Mouse (Mus musculus) MEL (cell line): Measurements from ENCODE around the gene 6030452D12Rik. TPM values are rescaled to one million over a fixed set of nuclear protein-coding genes. Genes with fewer than 3 reads are reported as not detected.

Experiments used
- DNase-seq: peaks from one replicate; pipeline ENCODE4 v3.0.0; 2011; ENCODE audit warnings: low read depth, low spot score
- H3K27ac ChIP-seq: 2 replicates; pipeline ENCODE4 v1.5.1; 2012; ENCODE audit warnings: low read depth, mild to moderate bottlenecking, control low read depth, low read length, moderate library complexity; ENCODE audit not compliant: control insufficient read depth
- H3K27me3 ChIP-seq, 2 experiments: fragments of 150-350 bp in 1 of 2; sonication (generic) in 1 of 2; 2 replicates each; pipeline ENCODE4 v1.6.1; 2012; ENCODE audit warnings: low read length in 2 of 2, mild to moderate bottlenecking in 2 of 2, improper control_type of control experiment in 1 of 2, moderate library complexity in 1 of 2; ENCODE audit not compliant: insufficient read depth in 2 of 2, control insufficient read depth in 1 of 2
- H3K36me3 ChIP-seq, 2 experiments: 2 replicates each; pipeline ENCODE4 v1.6.1; 2012 to 2014; ENCODE audit warnings: low read length in 2 of 2, improper control_type of control experiment in 1 of 2, inconsistent platforms in 1 of 2, mild to moderate bottlenecking in 1 of 2; ENCODE audit not compliant: insufficient read depth in 2 of 2, control insufficient read depth in 1 of 2
- H3K4me1 ChIP-seq, 2 experiments: fragments of 150-350 bp in 1 of 2; sonication (generic) in 1 of 2; 2 replicates each; pipeline ENCODE4 v1.6.1; 2012; ENCODE audit warnings: low read length in 2 of 2, improper control_type of control experiment in 1 of 2, mild to moderate bottlenecking in 1 of 2; ENCODE audit not compliant: insufficient read depth in 2 of 2, control insufficient read depth in 1 of 2
- H3K4me3 ChIP-seq, 2 experiments: fragments of 150-350 bp in 1 of 2; sonication (generic) in 1 of 2; 2 replicates each; pipeline ENCODE4 v1.5.1; 2012; ENCODE audit warnings: low read depth in 2 of 2, low read length in 2 of 2, mild to moderate bottlenecking in 2 of 2, moderate library complexity in 2 of 2, control low read depth in 1 of 2, improper control_type of control experiment in 1 of 2; ENCODE audit not compliant: control insufficient read depth in 1 of 2, insufficient read depth in 1 of 2
- H3K79me2 ChIP-seq: 2 replicates; pipeline ENCODE4 v1.6.1; 2012; ENCODE audit warnings: mild to moderate bottlenecking, low read length, moderate library complexity; ENCODE audit not compliant: control insufficient read depth, poor library complexity, insufficient read depth
- H3K9ac ChIP-seq: 2 replicates; pipeline ENCODE4 v1.6.1; 2012; ENCODE audit warnings: low read depth, mild to moderate bottlenecking, control low read depth, low read length, moderate library complexity; ENCODE audit not compliant: control insufficient read depth, poor library complexity, severe bottlenecking
- H3K9me3 ChIP-seq: fragments of 150-350 bp; sonication (generic); replicated peaks from 2 replicates; pipeline ENCODE4 v1.6.1; 2012; ENCODE audit warnings: mild to moderate bottlenecking, low read length, improper control_type of control experiment, moderate library complexity; ENCODE audit not compliant: insufficient read depth
- CHD1 ChIP-seq: IDR thresholded peaks from 2 replicates; pipeline ENCODE4 v1.6.1; 2012; ENCODE audit warnings: low read depth, mild to moderate bottlenecking, inconsistent platforms, low read length, improper control_type of control experiment
- CTCF ChIP-seq, 3 experiments: IDR thresholded peaks in 2 of 3; conservative IDR thresholded peaks in 1 of 3; 2 replicates each; pipeline ENCODE4 v1.5.1; 2011 to 2012; ENCODE audit warnings: low read length in 3 of 3, low read depth in 2 of 3, mild to moderate bottlenecking in 2 of 3, improper control_type of control experiment in 1 of 3, inconsistent platforms in 1 of 3, mixed read lengths in 1 of 3, moderate library complexity in 1 of 3; ENCODE audit not compliant: control insufficient read depth in 1 of 3, insufficient read depth in 1 of 3, poor library complexity in 1 of 3, severe bottlenecking in 1 of 3
- E2F4 ChIP-seq: IDR thresholded peaks from 2 replicates; pipeline ENCODE4 v1.6.1; 2011; ENCODE audit warnings: low read depth, low read length, improper control_type of control experiment, borderline replicate concordance
- ELF1 ChIP-seq: IDR thresholded peaks from 2 replicates; pipeline ENCODE4 v1.6.1; 2014; ENCODE audit warnings: low read depth, mild to moderate bottlenecking, inconsistent platforms, low read length, improper control_type of control experiment, moderate library complexity
- EP300 ChIP-seq, 2 experiments: IDR thresholded peaks; 2 replicates each; pipeline ENCODE4 v1.6.1; 2011; ENCODE audit warnings: improper control_type of control experiment in 2 of 2, low read length in 2 of 2, low read depth in 1 of 2, mild to moderate bottlenecking in 1 of 2
- ETS1 ChIP-seq: IDR thresholded peaks from 2 replicates; pipeline ENCODE4 v1.6.1; 2012; ENCODE audit warnings: low read depth, mild to moderate bottlenecking, inconsistent platforms, low read length, improper control_type of control experiment, moderate library complexity
- GATA1 ChIP-seq: IDR thresholded peaks from 2 replicates; pipeline ENCODE4 v1.6.1; 2011; ENCODE audit warnings: low read depth, low read length, improper control_type of control experiment
- KAT2A ChIP-seq: conservative IDR thresholded peaks from 2 replicates; pipeline ENCODE4 v1.6.1; 2012; ENCODE audit warnings: low read depth, low read length, improper control_type of control experiment, inconsistent platforms
- MAX ChIP-seq: IDR thresholded peaks from 2 replicates; pipeline ENCODE4 v1.6.1; 2011; ENCODE audit warnings: low read length, improper control_type of control experiment
- MAZ ChIP-seq: IDR thresholded peaks from 2 replicates; pipeline ENCODE4 v1.6.1; 2012; ENCODE audit warnings: low read depth, mild to moderate bottlenecking, inconsistent platforms, low read length, improper control_type of control experiment
- MEF2A ChIP-seq: IDR thresholded peaks from 2 replicates; pipeline ENCODE4 v1.6.1; 2014; ENCODE audit warnings: low read depth, mild to moderate bottlenecking, inconsistent platforms, low read length, improper control_type of control experiment; ENCODE audit not compliant: poor library complexity, insufficient replicate concordance, severe bottlenecking; ENCODE audit errors: extremely low read depth
- MXI1 ChIP-seq: IDR thresholded peaks from 2 replicates; pipeline ENCODE4 v1.6.1; 2011; ENCODE audit warnings: mild to moderate bottlenecking, low read depth, low read length, improper control_type of control experiment
- MYB ChIP-seq: IDR thresholded peaks from 2 replicates; pipeline ENCODE4 v1.6.1; 2011; ENCODE audit warnings: mild to moderate bottlenecking, low read depth, low read length, improper control_type of control experiment
- MYC ChIP-seq: IDR thresholded peaks from 2 replicates; pipeline ENCODE4 v1.6.1; 2011; ENCODE audit warnings: low read depth, mild to moderate bottlenecking, low read length, improper control_type of control experiment, moderate library complexity
- NELFE ChIP-seq: IDR thresholded peaks from 2 replicates; pipeline ENCODE4 v1.6.1; 2011; ENCODE audit warnings: low read depth, low read length, improper control_type of control experiment
- NRF1 ChIP-seq: IDR thresholded peaks from 2 replicates; pipeline ENCODE4 v1.6.1; 2014; ENCODE audit warnings: low read depth, mild to moderate bottlenecking, inconsistent platforms, low read length, improper control_type of control experiment, moderate library complexity; ENCODE audit not compliant: poor library complexity, insufficient read depth, severe bottlenecking
- POLR2A ChIP-seq, 2 experiments: IDR thresholded peaks; 2 replicates each; pipeline ENCODE4 v1.6.1; 2011 to 2012; ENCODE audit warnings: low read length in 2 of 2, mild to moderate bottlenecking in 2 of 2, control low read depth in 1 of 2, improper control_type of control experiment in 1 of 2, low read depth in 1 of 2, moderate library complexity in 1 of 2; ENCODE audit not compliant: control insufficient read depth in 1 of 2, insufficient read depth in 1 of 2, poor library complexity in 1 of 2
- POLR2AphosphoS2 ChIP-seq: IDR thresholded peaks from 2 replicates; pipeline ENCODE4 v1.6.1; 2011; ENCODE audit warnings: low read length, improper control_type of control experiment
- RAD21 ChIP-seq: IDR thresholded peaks from 2 replicates; pipeline ENCODE4 v1.6.1; 2011; ENCODE audit warnings: mild to moderate bottlenecking, low read depth, low read length, improper control_type of control experiment
- RCOR1 ChIP-seq: IDR thresholded peaks from 2 replicates; pipeline ENCODE4 v1.6.1; 2012; ENCODE audit warnings: low read depth, mild to moderate bottlenecking, inconsistent platforms, low read length, improper control_type of control experiment
- SIN3A ChIP-seq: IDR thresholded peaks from 2 replicates; pipeline ENCODE4 v1.6.1; 2012; ENCODE audit warnings: low read length, improper control_type of control experiment, inconsistent platforms
- UBTF ChIP-seq: IDR thresholded peaks from 2 replicates; pipeline ENCODE4 v1.6.1; 2012; ENCODE audit warnings: low read depth, mild to moderate bottlenecking, inconsistent platforms, low read length, improper control_type of control experiment, moderate library complexity, borderline replicate concordance; ENCODE audit not compliant: insufficient read depth
- USF1 ChIP-seq: IDR thresholded peaks from 2 replicates; pipeline ENCODE4 v1.6.1; 2014; ENCODE audit warnings: low read depth, mild to moderate bottlenecking, inconsistent platforms, low read length, improper control_type of control experiment, moderate library complexity
- ZMIZ1 ChIP-seq: IDR thresholded peaks from 2 replicates; pipeline ENCODE4 v1.6.1; 2012; ENCODE audit warnings: low read depth, mild to moderate bottlenecking, inconsistent platforms, low read length, improper control_type of control experiment, moderate library complexity
- ZNF384 ChIP-seq: IDR thresholded peaks from 2 replicates; pipeline ENCODE4 v1.6.1; 2012; ENCODE audit warnings: low read depth, mild to moderate bottlenecking, inconsistent platforms, low read length, improper control_type of control experiment
- polyA plus RNA-seq, 2 experiments: library from polyadenylated mRNA; stranded (reverse) in 1 of 2; unstranded in 1 of 2; fragments of >175 nt in 1 of 2; fragments of >200 nt in 1 of 2; gene quantifications; 2 replicates each; pipeline versions ENCODE4 v1.2.1 to v1.2.4; 2012; ENCODE audit warnings: low replicate concordance in 2 of 2, low read depth in 1 of 2; ENCODE audit not compliant: insufficient read length in 2 of 2, insufficient read depth in 1 of 2, missing spikeins in 1 of 2
- total RNA-seq: library from RNA; depleted of rRNA; stranded (reverse); fragments of 300-350 nt; gene quantifications from 2 replicates; pipeline ENCODE4 v1.2.3, GENCODE M21; 2012

The 6030452D12Rik gene
- total and polyA plus RNA-seq, 3 experiments, result not detected

GRCm38 (mm10) chr8:106469485-106469884, 30.8 kb upstream of the 6030452D12Rik start:
- Histone ChIP-seq H3K9me3 (no peaks in the 10 kb centered on the region), H3K9ac (no peak overlapping the region), H3K4me3 (no peak overlapping the region), H3K27me3 (peaks cover 0 to 5% of the 10 kb centered on the region in 2 experiments; a peak in 2 of 4 replicates), H3K79me2 (no peaks in the 10 kb centered on the region), H3K4me1 (no peaks in the 10 kb centered on the region), H3K27ac (no peak overlapping the region), H3K36me3 (no peaks in the 10 kb centered on the region)
- no peak for TF ChIP-seq NRF1
- TF ChIP-seq RCOR1, result no peak
- no peak for TF ChIP-seq MYC
- no peak for TF ChIP-seq EP300 (IDR thresholded peaks at IDR 0.05; ENCODE audit: low read depth in 1 of 2, low read length in 2 of 2)
- no peak for DNase-seq

GRCm38 (mm10) chr8:106474001-106474400, 26.3 kb upstream of the 6030452D12Rik start:
- H3K4me1 ChIP-seq, result no peaks in the 10 kb centered on the region
- H3K36me3 ChIP-seq, result no peaks in the 10 kb centered on the region
- no peak overlapping the region for H3K9ac ChIP-seq
- no peaks in the 10 kb centered on the region for H3K9me3 ChIP-seq
- H3K27me3 ChIP-seq, result peaks cover 0 to 7% of the 10 kb centered on the region in 2 experiments; a peak in 3 of 4 replicates
- no peak overlapping the region for H3K27ac ChIP-seq
- H3K79me2 ChIP-seq, result no peaks in the 10 kb centered on the region
- H3K4me3 ChIP-seq, result no peak overlapping the region
- TF ChIP-seq ZNF384 (no peak), MAZ (no peak), GATA1 (no peak), ZMIZ1 (no peak), MYC (no peak), USF1 (no peak), MEF2A (no peak), CTCF (IDR thresholded peaks at IDR 0.05 in 2 of 3, conservative IDR thresholded peaks at IDR 0.05 in 1 of 3; ENCODE audit: control insufficient read depth in 1 of 3, insufficient read depth in 1 of 3, low read depth in 2 of 3, low read length in 3 of 3, poor library complexity in 1 of 3, severe bottlenecking in 1 of 3) (no peak), SIN3A (no peak), NELFE (no peak), CHD1 (no peak), MAX (no peak), KAT2A (no peak)
- no peak for DNase-seq

DNA sequence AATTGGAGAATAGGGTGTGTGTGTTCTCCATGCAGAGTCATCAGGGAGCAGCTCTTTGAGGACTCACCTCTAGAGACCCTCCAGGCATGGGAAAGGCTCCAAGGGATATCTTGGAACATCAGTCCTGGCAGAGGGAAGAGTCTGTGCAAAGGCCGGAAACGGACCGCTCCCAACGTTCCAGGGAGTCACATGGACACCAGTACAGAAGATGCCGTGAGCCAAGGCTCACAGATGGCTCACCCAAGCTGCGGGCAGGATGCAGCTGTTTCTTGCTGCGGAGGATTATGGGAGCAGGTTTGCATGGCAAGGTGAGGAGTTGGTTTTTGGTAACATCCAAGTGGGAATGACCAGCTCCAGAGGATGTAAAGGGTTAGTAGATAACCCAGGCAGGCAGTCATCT, 3.9 kb downstream of the 6030452D12Rik start:
- no peak overlapping the region for H3K27ac ChIP-seq
- TF ChIP-seq ELF1 (no peak), MAZ (no peak), MYB (no peak), GATA1 (no peak), MYC (no peak), E2F4 (no peak), KAT2A (no peak), UBTF (no peak), POLR2AphosphoS2 (no peak), RAD21 (no peak), MXI1 (no peak), ZNF384 (no peak), MEF2A (no peak), CHD1 (no peak), POLR2A (IDR thresholded peaks at IDR 0.05; ENCODE audit: control insufficient read depth in 1 of 2, insufficient read depth in 1 of 2, low read depth in 1 of 2, low read length in 2 of 2, poor library complexity in 1 of 2) (no peak), MAX (no peak), ETS1 (no peak)
- no peak for DNase-seq
- no peak overlapping the region for H3K9ac ChIP-seq
- H3K36me3 ChIP-seq, result no peaks in the 10 kb centered on the region
- H3K27me3 ChIP-seq, result no peaks in the 10 kb centered on the region
- H3K79me2 ChIP-seq, result no peaks in the 10 kb centered on the region
- no peaks in the 10 kb centered on the region for H3K9me3 ChIP-seq
- no peak overlapping the region for H3K4me3 ChIP-seq
- H3K4me1 ChIP-seq, result no peaks in the 10 kb centered on the region
